Mouse (Mus musculus): ENCODE data around the gene Zfp709.
"Not testable (repeated sequence)": the region's sequence is repeated elsewhere in the genome, so short reads cannot be mapped to it uniquely, and the experiment has no call there.

The Zfp709 gene

DNA sequence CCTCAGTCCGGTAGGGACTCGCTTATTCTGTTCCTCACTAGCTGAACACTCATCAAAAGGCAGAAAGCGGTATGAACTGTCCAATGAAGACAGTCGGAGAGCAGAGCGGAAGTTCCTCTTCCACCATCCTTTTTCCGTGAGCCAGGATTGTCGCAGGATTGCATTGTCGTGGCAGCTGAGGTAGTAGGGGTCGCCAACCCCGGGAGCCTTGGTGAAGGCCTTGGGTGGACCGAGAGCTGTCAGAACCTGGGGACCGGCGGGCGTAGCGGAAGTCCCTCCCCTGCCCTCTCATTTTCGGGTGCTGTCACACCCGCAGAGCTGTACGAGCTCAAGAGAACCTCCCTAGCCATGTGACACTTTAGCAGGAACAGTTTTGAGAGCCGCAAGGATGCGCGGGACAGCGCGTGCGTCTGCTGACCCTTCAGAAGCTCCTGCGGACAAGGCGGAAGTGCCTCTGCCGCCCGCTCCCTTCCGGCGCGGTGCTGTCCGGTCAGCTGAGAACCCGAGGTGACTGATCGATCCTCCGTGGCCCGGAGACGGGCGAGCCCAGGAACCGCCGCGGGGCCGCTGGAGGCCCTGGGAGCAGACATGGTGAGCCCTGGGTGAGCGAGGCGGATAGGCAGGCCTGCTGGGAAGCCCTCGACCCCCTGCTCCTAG is at the start of gene Zfp709:
Zfp709 (plus strand) TSS at position 402 of the 657 bp plus-strand sequence.
- peak; percentile 54 to 60 for DNase-seq

DNA sequence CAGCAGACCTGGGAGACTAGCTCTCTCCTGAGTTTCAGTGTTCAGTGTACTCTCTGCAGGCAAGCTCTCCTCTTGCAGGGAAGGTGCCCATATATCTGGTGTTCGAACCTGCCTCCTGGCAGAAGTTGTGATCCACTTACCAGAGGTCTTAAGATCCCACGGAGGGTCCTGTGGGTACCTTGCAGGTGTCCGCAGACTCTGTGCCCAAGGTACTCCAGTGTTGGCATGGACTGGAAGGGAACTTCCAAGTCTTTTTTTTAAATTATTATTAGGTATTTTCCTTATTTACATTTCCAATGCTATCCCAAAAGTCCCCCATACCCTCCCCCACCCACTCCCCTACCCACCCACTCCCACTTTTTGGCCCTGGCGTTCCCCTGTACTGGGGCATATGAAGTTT is 43.6 kb upstream of the Zfp709 start:
- DNase-seq: not testable (repeated sequence)

DNA sequence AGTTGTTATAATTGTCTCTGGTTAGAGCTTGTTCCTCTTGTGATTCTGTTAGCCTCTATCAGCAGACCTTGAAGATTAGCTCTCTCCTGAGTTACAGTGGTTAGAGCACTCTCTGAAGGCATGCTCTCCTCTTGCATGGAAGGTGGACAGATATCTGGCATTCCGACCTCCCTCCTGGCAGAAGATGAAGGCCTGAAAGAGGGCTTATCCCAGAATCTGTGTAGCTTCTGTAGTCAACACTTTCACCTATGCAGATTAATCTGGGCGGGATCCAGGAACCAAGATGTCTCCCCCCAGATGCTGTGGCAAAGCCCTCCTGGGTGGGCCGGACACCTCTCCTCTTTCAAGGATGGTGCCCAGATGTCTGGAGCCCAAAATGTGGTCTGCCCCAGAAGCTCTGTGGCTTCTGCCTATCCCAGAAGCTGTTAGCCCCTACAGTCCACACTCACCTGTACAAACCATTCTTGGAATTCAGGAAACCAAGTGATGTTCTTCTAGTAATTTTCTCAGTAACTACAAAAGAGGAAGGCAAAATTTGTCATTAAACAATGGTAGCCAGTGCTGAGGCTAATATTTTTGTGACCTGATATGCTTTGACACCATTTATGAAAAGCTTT is 40.5 kb upstream of the Zfp709 start:
- DNase-seq: not testable (repeated sequence)

DNA sequence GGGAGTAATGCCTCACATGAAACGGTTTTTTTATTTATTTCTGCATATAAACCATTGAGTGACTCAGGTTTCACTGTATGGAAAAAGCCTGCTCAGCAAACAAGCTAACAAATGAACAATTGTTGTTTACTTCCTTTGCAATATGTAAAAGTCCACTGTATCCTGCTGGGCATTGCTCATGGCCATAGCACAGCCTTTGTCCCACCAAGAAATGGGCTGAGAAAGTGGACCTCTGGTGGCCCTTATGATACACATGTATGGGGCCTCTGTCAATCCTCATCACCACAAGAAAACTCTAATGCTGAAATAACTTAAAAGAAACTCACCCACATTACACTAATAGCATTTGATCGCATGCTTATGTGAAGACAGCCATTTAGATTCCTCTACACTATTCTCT is 39.3 kb upstream of the Zfp709 start:
- DNase-seq: not testable (repeated sequence)

DNA sequence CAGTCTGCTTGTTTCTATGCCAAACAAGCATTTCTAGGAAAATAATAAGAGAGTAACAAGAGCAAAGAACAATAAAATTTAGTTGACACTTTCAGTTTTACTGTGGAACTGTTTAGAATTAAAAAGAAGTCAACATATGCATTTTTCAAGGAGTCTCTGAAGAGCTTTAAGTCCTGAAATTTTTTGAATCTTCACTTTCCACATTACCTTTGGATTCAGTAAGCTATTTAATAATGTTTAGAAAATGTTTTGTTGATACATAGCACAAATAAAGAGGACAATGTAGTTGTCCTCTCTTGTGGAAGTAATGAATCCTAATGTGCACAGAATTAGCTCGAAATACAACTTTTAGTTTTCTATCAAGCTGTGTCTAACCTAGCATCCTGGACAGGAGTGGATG is 37.4 kb upstream of the Zfp709 start:
- DNase-seq: not testable (repeated sequence)

DNA sequence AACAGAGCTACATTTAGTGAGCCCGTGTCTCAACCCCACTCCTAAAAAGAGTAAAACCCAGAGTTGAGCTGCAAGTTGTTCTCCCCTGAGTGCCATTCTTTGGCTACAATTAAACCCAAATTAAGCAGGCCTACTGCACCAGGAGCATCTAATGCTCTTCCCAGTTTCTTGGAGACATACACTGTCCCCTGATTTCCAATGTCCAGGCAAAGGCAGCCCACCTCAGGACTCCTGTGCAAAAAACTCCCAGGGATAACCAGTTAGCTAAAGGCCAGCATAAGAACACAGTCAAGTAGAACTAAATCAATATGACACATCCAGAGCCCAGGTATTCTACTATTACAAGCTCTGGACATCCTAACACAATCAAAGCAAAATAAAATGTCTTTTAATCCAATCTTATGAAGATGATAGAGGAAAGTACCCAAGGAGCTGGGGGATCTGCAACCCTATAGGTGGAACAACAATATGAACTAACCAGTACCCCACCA is 35.8 kb upstream of the Zfp709 start:
- DNase-seq: not testable (repeated sequence)

DNA sequence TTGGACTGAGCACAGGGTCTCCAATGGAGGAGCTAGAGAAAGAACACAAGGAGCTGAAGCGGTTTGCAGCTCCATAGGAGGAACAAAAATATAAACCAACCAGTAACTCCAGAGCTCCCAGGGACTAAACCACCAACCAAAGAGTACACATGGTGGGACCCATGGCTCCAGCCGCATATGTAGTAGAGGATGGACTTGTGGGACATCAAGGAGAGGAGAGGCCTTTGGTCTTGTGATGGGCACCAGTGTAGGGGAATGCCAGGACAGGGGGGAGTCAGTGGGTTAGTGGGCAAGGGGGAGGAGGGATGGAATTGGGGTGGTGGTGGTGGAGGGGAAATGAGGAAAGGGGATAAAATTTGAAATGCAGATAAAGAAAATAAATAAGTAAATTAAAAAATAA is 35.1 kb upstream of the Zfp709 start:
- not testable (repeated sequence) for DNase-seq

DNA sequence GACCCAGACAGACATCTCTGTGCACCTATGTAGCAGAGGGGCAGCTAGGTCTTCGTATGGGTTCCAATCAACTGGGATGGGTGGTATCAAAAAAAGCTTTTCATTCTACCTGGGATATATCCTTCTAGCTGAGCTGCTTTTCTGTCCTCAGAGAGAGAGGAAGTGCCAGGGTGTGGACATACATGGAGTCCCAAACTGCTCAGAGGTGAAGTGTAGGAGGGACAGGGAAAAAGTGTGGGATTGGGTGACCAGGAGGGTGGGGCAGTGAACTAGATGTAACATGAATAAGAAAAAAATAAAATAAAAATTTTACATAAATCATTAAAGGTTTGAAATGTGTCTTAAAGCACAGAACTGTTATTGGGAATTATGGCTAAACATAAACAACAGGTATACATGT is 30.8 kb upstream of the Zfp709 start:
- not testable (repeated sequence) for DNase-seq

DNA sequence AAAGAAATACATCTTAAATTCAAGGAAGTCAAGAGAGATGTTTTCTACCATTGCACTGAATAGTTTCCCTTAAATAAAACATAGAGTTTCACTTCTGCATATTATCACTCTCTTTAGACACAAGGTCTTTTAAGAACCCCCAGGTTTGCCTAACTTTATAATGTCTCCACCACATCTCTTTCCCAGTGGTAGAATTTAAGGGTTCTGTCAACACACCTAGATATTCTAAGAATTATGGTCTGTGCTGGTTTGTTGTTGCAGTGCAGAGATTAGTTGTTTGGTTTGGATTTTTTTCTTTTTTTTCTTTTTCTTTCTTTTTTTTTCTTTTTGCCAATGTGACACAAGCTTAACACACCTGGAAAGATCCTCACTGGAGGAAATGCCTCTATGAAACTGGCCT is 28.5 kb upstream of the Zfp709 start:
- DNase-seq: not testable (repeated sequence)

DNA sequence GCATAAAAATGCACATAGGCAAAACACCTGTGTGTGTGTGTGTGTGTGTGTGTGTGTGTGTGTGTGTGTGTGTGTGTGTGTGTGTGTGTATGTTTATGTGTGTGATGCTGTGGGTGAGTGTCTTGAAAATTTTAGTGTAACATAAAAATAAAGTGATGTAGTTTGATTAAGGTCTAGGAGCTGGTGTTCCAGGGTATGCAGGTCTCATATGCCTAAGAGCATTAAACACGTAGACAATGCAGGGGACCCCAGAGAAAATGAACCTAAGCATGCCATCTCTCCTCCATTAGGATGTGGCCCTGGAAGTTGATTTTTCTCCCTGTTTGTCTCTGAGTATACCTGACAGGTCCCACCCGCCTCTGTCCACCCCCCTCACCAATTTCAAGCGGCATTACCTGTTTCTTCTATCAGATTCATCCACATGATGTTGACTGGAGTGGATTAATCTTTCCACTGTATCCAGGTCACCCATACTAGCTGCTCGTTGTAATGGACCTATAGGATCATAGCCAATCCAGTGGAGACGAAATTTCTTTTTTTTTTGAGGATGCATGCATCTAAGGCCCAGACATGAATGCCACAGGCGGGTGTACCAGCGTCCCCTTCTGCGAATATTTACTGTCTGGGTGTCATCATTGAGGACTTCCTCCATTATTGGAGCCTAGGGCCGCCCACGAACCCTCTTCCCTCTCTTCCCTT is 25.0 kb upstream of the Zfp709 start:
- not testable (repeated sequence) for DNase-seq

DNA sequence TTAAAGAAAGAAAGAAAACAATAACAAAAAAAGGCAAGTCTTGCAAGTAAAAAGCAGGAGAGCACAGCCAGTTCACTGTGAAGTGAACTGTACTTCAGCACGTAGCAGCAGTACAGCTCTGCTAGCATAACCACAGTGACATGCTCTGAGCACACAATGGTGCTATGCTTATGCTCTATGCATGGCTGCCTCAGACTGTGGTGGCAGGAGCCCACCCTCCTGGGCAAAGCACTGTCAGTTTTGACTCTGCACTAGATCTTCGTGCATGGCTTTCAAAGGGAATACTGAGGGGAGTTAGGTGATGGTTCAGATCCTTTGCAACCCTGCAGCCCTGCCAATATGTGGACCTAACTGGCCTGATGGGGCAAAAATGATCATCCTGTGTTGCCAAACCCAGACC is 24.5 kb upstream of the Zfp709 start:
- not testable (repeated sequence) for DNase-seq

DNA sequence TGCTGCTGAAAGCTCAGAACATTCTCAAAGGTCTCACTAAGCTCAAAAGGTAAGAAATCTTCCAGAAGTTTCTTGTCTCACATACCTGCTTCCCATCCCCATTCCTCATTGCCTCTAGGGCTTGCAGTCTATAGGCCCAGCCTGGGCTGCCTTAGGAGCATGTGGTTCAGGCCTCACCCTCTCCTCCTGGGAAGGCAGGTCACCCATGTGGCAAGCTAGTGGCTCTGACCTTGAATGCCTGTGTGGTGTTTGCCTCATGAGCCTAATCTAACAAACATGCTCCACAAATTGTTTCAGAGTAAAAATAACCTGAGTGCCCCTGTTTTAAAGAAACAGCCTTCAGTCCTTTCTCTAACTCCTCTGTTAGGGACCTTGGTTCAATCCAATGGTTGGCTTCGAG is 20.3 kb upstream of the Zfp709 start:
- DNase-seq: not testable (repeated sequence)

DNA sequence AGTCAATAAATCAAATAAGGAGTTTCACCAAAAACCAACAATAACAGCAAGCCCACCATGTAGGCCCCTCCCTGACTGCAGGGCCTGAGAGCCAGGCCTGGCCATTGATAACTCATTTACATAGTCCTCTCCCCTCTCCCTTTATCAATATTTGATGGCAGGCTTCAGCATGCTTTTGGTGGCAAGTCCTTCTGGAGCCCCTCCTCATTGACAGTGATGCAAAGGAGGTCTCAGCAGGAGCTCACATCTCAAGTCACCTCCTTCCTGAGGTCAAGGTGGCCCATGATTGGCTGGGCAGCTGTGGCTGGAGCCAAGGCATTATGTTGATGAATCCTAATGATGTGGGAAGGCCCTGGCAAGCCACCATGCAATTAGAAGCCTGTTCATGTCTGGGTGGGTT is 19.8 kb upstream of the Zfp709 start:
- DNase-seq: not testable (repeated sequence)

DNA sequence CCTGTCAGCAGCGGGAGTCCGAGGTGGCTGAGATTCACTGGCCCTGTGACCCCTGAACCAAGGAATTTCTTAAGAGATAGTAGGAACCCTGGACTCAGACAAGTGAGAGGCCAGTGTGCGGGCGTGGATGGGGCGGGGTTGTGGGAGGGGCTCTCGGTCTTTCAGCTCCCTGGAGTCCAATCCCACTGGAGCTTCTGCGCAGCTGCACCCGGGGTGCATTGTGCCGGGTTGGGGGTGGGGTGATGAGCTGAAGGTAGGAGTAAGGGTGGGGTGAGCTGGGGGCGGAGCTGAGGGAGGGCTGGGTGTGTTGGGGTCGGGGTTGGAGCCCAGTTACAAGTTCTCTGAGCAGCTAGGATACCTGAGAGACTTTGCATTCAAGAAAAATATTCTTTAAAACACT is 18.8 kb downstream of the Zfp709 start:
- DNase-seq: not testable (repeated sequence)

DNA sequence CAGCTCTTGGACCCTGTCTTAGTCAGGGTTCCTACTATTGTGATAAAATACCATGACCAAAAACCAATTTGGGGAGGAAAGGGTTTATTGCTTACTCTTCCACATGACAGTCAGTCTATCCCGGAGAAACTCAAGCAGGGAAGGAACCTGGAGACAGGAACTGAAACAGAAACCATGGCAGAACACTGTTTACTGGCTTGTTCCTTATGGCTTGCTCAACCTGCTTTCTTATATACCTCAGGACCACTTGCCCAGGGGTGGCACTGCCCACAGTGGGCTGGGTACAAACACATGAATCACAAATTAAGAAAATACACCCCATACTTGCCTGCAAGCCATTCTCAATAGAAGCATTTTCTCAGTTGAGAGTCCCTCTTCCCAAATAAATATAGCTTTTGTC is 21.3 kb downstream of the Zfp709 start:
- not testable (repeated sequence) for DNase-seq

DNA sequence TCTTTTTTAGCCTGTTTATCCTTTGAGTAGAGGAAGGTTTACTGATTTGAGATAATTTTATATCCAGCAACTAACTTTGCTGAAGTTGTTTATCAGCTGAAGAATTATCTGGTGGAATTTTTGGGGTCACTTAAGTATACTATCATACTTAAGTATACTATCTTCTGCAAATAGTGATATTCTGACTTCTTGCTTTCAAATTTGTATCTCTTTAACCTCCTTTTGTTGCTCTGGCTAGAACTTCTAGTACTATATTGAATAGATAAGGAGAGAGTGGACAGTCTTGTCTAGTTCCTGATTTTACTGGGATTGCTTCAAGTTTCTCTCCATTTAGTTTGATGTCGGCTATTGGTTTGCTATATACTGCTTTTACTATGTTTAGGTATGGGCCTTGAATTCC is 25.0 kb downstream of the Zfp709 start:
- no peak for DNase-seq

DNA sequence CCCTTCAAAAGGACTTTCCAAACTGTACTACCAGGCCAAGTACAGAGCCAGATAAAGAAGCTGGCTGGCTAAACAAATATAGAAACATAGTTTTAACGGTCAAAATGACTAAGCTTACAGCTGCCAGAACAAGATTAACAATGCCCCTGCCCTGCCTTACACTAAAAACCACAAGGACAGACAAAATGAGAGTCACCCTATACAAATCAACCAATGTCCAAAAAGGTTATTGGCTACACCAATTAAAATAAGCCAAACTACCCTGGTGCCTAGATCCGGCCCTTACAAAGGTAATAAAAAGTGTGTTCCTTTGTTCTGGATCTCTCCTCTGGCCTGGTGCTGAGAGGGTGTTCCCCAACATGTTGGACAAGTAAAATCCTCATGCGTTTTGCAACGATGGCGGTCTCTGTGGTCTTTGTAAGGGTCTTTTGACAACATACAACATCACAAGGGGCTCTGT is 26.0 kb downstream of the Zfp709 start:
- no peak for DNase-seq

DNA sequence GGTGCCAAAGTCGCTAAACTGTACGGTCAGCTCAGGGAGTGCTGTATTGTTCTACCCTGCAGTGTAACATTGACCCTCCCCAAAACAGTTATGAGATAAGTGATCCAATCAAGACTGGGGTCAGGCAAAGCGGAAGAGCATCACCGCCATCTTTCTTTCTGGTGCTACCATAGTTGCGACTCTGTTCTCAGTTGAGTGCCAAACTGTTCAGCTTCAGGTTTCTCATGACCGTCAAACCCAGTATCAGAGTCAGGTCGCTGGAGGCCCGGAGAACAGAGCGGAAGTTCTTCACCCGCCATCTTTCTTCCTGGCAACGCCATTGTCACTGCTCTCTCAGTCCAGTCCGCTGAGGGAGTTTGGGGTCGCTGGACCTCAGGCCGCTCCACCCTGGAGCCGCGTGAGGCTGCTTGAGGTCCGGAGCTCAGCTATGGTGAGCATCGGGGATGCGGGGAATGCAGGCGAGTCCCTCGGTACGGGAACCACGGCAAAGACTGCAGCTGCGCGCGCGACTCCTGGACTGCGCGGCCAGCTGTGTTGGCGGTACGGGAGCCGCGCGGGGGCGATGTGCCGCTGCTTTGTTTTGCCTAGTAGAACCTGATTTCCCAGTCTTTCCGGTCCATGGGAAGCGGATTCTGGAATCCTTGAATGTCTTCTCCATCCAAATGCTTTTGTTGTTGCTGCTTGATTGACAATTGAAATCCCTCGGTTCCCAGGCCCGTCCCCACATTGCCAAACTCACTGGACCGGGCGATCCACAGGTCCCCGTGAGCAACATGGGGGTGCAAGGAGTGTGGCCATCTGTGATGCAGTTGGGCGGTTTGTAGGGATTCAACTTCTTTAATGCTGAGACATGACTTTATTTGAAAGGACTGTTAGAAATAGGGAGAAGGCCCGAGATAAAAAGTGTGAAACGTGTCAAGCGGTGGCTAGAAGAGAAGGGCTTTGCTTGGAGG is 26.8 kb downstream of the Zfp709 start, which contains the start of the genes Zfp882 and Zfp617:
Zfp882 (plus strand) TSS at position 300 of the 953 bp plus-strand sequence.
Zfp617 (plus strand) TSS at position 327 of the 953 bp plus-strand sequence.
- peak; percentile 74 to 85 for DNase-seq

DNA sequence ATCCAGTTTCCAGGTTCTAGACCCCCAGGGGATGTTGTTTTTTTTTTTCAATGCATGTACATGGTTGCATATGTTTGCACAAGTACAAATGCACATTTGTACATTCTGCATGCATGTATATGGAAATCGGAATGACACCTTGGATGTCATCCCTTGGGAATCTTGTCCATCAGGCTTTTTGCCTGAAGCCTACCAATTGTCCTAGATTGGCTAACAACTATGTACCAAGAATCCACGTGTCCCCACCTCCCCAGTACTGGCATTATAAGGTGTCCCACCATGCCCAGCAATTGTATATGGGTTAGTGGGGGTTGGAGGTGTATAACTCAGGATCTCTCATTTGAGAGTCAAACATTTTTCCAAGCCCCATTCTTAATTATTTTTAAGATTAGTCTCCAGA is 30.5 kb downstream of the Zfp709 start:
- no peak for DNase-seq

DNA sequence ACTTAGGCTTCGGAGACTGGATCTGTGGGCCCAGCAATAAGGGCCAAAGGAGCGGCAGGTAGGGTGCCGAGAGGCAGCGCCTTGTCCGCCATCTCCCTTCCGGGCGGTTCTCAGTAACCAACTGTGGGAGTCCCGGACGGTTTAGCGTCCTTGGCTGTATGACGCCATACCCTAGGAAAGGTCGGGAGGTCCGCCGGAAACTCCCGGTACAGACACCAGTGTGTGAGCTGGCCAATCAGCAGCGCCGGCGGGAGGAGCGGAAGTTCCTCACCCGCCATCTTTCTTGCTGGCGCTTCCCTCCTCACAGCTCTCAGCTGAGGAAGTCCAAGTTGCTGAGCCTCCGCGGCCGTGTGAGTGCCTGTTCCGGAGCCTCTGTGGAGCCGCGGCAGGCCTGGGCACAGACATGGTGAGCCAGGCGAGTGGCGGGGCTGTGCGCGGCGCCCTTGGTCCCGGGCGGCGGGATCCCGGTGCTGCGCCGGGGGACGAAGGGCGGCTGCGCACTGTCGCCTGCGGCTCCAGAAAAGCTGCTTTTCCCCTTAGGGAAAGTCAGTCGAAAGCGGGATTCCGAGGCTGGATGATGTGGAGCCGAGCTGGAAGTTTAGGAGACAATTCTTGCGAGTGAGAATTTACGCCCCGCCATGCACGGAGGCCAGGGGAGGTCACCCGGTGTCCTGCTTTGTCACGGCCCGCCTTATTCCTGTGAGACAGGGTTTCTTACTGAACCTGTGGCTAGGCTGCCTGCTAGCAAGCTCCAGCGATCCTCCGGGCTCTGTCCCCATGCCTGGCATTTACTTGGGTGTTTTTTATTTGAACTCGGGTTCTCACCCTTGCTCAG is 41.0 kb downstream of the Zfp709 start:
- DNase-seq: peak; percentile 85 to 89

DNA sequence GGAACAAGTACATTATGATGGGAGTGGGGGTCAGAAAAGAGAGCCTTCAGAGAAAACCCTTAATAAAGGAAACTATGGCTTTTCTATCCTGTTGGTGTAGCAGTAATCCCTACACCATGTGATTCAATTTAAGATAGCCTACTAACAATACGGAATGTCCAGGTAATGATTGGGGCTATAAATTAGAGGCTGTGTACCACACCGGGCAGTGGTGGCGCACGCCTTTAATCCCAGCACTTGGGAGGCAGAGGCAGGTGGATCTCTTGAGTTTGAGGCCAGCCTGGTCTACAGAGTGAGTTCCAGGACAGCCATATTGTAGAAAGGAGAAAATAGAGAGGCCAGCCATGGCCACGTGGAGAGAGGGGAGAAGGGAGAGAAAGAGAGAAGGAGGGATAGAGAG is 44.0 kb downstream of the Zfp709 start:
- no peak for DNase-seq
